Mouse (Mus musculus): ENCODE measurements at regions not wholly inside any gene's neighbourhood (a gene's known extent, or its start where the extent isn't known, plus 50 kb on each side); places are given as distances from the start of the nearest gene placed in this dataset.

DNA sequence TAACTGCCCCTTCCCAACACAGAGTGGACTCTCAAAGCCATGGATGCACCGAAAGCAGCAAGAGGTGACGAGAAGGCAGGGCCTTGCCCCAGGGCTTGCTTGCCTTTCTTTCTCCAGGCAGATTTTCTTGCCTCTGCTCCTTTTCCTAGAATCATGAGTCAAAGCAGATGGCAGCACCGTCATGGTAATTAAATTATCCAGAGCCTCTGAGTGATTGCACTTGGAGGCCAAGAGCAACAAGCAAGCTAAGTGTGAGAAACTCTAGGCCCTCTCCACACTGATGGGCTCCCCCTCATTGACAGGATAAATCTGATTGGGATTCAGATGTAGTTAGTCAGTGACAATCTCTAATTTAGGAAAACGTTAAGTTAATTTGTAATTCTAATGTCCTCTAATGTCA lies 427.5 kb downstream of the Glrx3 start:
- TF ChIP-seq EP300 (optimal IDR thresholded peaks at IDR 0.05) (no peak), CTCF (IDR thresholded peaks at IDR 0.05; ENCODE audit: low read depth) (no peak)

All from stomach, postnatal 0 days (tissue).